ENCODE assay signal across 8 mouse cellular contexts in genomic region chr16:84879146-84879545, GRCm38 (mm10). TPM values are rescaled to one million over a fixed set of nuclear protein-coding genes. Genes with fewer than 3 reads are reported as not detected.
DNase-seq lines count a peak whose midpoint lies in the region; ATAC-seq and TF ChIP-seq lines count a peak whose summit lies in the region.

No protein-coding gene starts in this region.

- no peaks in the 10 kb centered on the region for H3K36me3 ChIP-seq in intestine, postnatal 0 days (ENCODE audit: control insufficient read depth, insufficient read depth)
- H3K36me3 ChIP-seq in intestine, embryonic 16.5 days (ENCODE audit: control insufficient read depth, insufficient read depth, low read length) = no peaks in the 10 kb centered on the region
- no peaks in the 10 kb centered on the region for H3K36me3 ChIP-seq in heart, embryonic 14.5 days (ENCODE audit: control insufficient read depth, insufficient read depth, low read length)

- WGBS in intestine, postnatal 0 days = 20% methylated on average over 5 of the region's 5 CpGs
- 22% methylated on average over 5 of the region's 5 CpGs for WGBS in intestine, embryonic 16.5 days
- WGBS in heart, embryonic 14.5 days = 19% methylated on average over 5 of the region's 5 CpGs

- TF ChIP-seq POLR2A in bone marrow macrophage, adult 2 months (IDR thresholded peaks at IDR 0.05; ENCODE audit: borderline replicate concordance, low read depth, low read length) = no peak

- no peak overlapping the region for H3K9ac ChIP-seq in intestine, postnatal 0 days (ENCODE audit: low read depth, low read length)
- no peak overlapping the region for H3K9ac ChIP-seq in intestine, embryonic 16.5 days (ENCODE audit: low read depth, low read length)
- no peak overlapping the region for H3K9ac ChIP-seq in heart, embryonic 14.5 days (ENCODE audit: low read length)

- H3K27ac ChIP-seq in intestine, postnatal 0 days (ENCODE audit: low read depth, low read length) = no peak overlapping the region
- no peak overlapping the region for H3K27ac ChIP-seq in intestine, embryonic 16.5 days (ENCODE audit: low read length)
- no peak overlapping the region for H3K27ac ChIP-seq in bone marrow macrophage, adult 2 months (ENCODE audit: insufficient read depth, low read depth, low read length)
- no peak overlapping the region for H3K27ac ChIP-seq in heart, embryonic 14.5 days (replicated peaks in 1 of 2; ENCODE audit: control insufficient read depth in 1 of 2, insufficient read depth in 1 of 2, low read depth in 2 of 2, low read length in 2 of 2)

- H3K4me1 ChIP-seq in intestine, postnatal 0 days (replicated peaks; ENCODE audit: control insufficient read depth, insufficient read depth, low read length) = no peaks in the 10 kb centered on the region
- 0 out of 2 replicates have a peak, but pooled peaks cover 4% of the 10 kb centered on the region for H3K4me1 ChIP-seq in intestine, embryonic 16.5 days (ENCODE audit: control insufficient read depth, insufficient read depth, low read length)
- no peaks in the 10 kb centered on the region for H3K4me1 ChIP-seq in bone marrow macrophage, adult 2 months (ENCODE audit: control insufficient read depth, insufficient read depth, low read length)
- peaks cover 0 to 5% of the 10 kb centered on the region in 2 experiments; a peak in 2 of 4 replicates for H3K4me1 ChIP-seq in heart, embryonic 14.5 days (ENCODE audit: control insufficient read depth in 2 of 2, insufficient read depth in 2 of 2, low read length in 2 of 2)

- H3K4me3 ChIP-seq in intestine, postnatal 0 days (ENCODE audit: low read depth, low read length) = no peak overlapping the region
- H3K4me3 ChIP-seq in intestine, embryonic 16.5 days (ENCODE audit: low read length) = no peak overlapping the region
- H3K4me3 ChIP-seq in bone marrow macrophage, adult 2 months (ENCODE audit: insufficient read depth, low read length) = no peak overlapping the region
- H3K4me3 ChIP-seq in heart, embryonic 14.5 days (ENCODE audit: control insufficient read depth in 1 of 2, insufficient read depth in 1 of 2, low read depth in 1 of 2, low read length in 2 of 2) = no peak overlapping the region

- no peaks in the 10 kb centered on the region for H3K9me3 ChIP-seq in intestine, postnatal 0 days (ENCODE audit: control insufficient read depth)
- H3K9me3 ChIP-seq in intestine, embryonic 16.5 days (ENCODE audit: control insufficient read depth, low read length) = no peaks in the 10 kb centered on the region
- no peaks in the 10 kb centered on the region for H3K9me3 ChIP-seq in heart, embryonic 14.5 days (ENCODE audit: control insufficient read depth, low read length)

- peak; percentile 90 for TF ChIP-seq CTCF in intestine, postnatal 0 days (IDR thresholded peaks at IDR 0.05; ENCODE audit: low read depth)
- TF ChIP-seq CTCF in bone marrow macrophage, adult 2 months (IDR thresholded peaks at IDR 0.05; ENCODE audit: low read depth, low read length) = peak; percentile 65

- no peaks in the 10 kb centered on the region for H3K27me3 ChIP-seq in intestine, postnatal 0 days (replicated peaks; ENCODE audit: control insufficient read depth, insufficient read depth, low read length)
- H3K27me3 ChIP-seq in intestine, embryonic 16.5 days (replicated peaks; ENCODE audit: control insufficient read depth, insufficient read depth, low read length) = no peaks in the 10 kb centered on the region
- H3K27me3 ChIP-seq in heart, embryonic 14.5 days (ENCODE audit: control insufficient read depth, insufficient read depth, low read length) = no peaks in the 10 kb centered on the region

- no peak overlapping the region for H3K4me2 ChIP-seq in intestine, postnatal 0 days (replicated peaks; ENCODE audit: low read depth)
- H3K4me2 ChIP-seq in intestine, embryonic 16.5 days (ENCODE audit: low read depth, low read length) = no peak overlapping the region
- 0 out of 2 replicates have a peak overlapping the region, but pooled peaks have one; percentile 11 for H3K4me2 ChIP-seq in heart, embryonic 14.5 days (ENCODE audit: low read length)

- DNase-seq in layer of hippocampus, postnatal 36 days = peak; percentile 52 to 66
- DNase-seq in spleen, adult 18-20 months = peak; percentile 28 to 69

- ATAC-seq in intestine, postnatal 0 days = 0 out of 2 replicates have a peak, but pooled peaks have one; percentile 19
- no peak for ATAC-seq in intestine, embryonic 16.5 days
- peak; percentile 52; the same call in 1 of the 2 replicates for ATAC-seq in erythroblast, adult 5-6 weeks (replicated peaks; ENCODE audit: low FRiP score, poor library complexity, severe bottlenecking)
- no peak for ATAC-seq in heart, embryonic 14.5 days (ENCODE audit: insufficient number of reproducible peaks, insufficient read depth, low FRiP score, low read depth)
- peak; percentile 97 for ATAC-seq in megakaryocyte-erythroid progenitor cell, adult 5-6 weeks (replicated peaks; ENCODE audit: low FRiP score, low TSS enrichment, poor library complexity, severe bottlenecking)

RNA-seq across cellular contexts. Expression of gene Atp5j, which starts 43.7 kb away (rescaled TPM):
- 1,184 and 1,284 TPM in 2 replicates for polyA plus RNA-seq in intestine, postnatal 0 days (2015; fragmentation: Nextera tagmentation; extraction: Ambion mirVana)
- 1,127 and 1,131 TPM in 2 replicates for polyA plus RNA-seq in intestine, embryonic 16.5 days (2015; fragmentation: Nextera tagmentation; extraction: Ambion mirVana)
- polyA plus RNA-seq in bone marrow macrophage, adult 2 months (2012; ENCODE audit: insufficient read depth, insufficient read length, missing spikeins) = 290 and 355 TPM in 2 replicates
- 96.3 and 126 TPM in 2 replicates for total RNA-seq in erythroblast, adult 5-6 weeks (2015; ENCODE audit: low replicate concordance)
- total RNA-seq in erythroblast, adult 5-6 weeks (2017; ENCODE audit: low replicate concordance) = 35.4 and 106 TPM in 2 replicates
- polyA plus RNA-seq in heart, embryonic 14.5 days (2014; fragmentation: Nextera tagmentation; extraction: Ambion mirVana) = 1,923 and 2,054 TPM in 2 replicates
- total RNA-seq in layer of hippocampus, postnatal 36 days (2021) = 100 to 1,000 TPM; 360 to 363 TPM
- 546 and 609 TPM in 2 replicates for total RNA-seq in megakaryocyte-erythroid progenitor cell, adult 5-6 weeks (2014; fragmentation: Nextera tagmentation)
- 348 and 446 TPM in 2 replicates for total RNA-seq in megakaryocyte-erythroid progenitor cell, adult 5-6 weeks (2017)

RNA-seq across cellular contexts. Expression of gene Gabpa, which starts 44.4 kb away (rescaled TPM):
- 10.8 and 12.1 TPM in 2 replicates for polyA plus RNA-seq in intestine, postnatal 0 days (2015; fragmentation: Nextera tagmentation; extraction: Ambion mirVana)
- polyA plus RNA-seq in intestine, embryonic 16.5 days (2015; fragmentation: Nextera tagmentation; extraction: Ambion mirVana) = 24.3 and 25.1 TPM in 2 replicates
- 42.2 and 50.3 TPM in 2 replicates for polyA plus RNA-seq in bone marrow macrophage, adult 2 months (2012; ENCODE audit: insufficient read depth, insufficient read length, missing spikeins)
- total RNA-seq in erythroblast, adult 5-6 weeks (2015; ENCODE audit: low replicate concordance) = 26.1 and 42.7 TPM in 2 replicates
- total RNA-seq in erythroblast, adult 5-6 weeks (2017; ENCODE audit: low replicate concordance) = 20.1 and 31.1 TPM in 2 replicates
- 37.2 and 38.6 TPM in 2 replicates for polyA plus RNA-seq in heart, embryonic 14.5 days (2014; fragmentation: Nextera tagmentation; extraction: Ambion mirVana)
- total RNA-seq in layer of hippocampus, postnatal 36 days (2021) = 10 to 100 TPM; 29.1 to 29.8 TPM
- 43.1 and 46.0 TPM in 2 replicates for total RNA-seq in megakaryocyte-erythroid progenitor cell, adult 5-6 weeks (2014; fragmentation: Nextera tagmentation)
- total RNA-seq in megakaryocyte-erythroid progenitor cell, adult 5-6 weeks (2017) = 85.5 and 95.2 TPM in 2 replicates

Comparison
In these comparisons a context has a peak if more than half of its experiments do, and no peak if none do; other contexts are left out.
1. ATAC-seq: peak in intestine, postnatal 0 days (single experiment), erythroblast, adult 5-6 weeks (single experiment) and megakaryocyte-erythroid progenitor cell, adult 5-6 weeks (single experiment); none in intestine, embryonic 16.5 days (single experiment) and heart, embryonic 14.5 days (single experiment).